ENCODE assay signal across 18 mouse cellular contexts in the genomic region with DNA sequence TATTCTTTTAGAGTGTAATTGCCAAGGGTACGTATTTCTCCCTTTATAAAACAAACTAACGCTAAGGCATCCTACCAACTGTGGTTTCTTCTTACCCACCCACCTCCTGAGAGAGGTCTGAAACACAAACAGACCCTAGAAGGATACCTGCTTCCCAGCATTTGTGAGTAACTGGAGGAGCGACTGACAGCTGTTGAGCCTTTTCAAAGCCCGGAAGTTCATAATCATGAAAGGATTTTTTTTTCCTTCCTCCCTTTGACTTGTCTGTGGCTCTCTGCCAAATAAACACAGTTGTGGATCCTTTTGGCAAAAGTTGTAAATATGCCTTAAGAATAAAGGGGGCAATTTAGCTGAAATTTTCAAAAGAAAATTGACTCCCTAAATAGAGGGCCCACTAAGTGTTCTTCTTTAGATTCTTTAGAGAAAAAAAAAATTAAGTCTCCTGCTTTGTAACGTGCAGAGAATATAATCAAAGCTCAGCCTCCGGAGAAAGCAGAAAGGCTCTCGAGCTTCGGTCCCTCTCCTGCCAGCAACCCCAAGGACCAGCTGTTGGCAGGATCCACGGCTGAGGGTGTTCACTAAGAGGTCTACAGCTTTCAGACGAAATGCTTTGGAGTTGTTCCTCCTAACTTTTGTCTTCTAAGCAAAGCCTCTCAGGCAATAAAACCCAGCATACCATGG.
DNase-seq lines count a peak whose midpoint lies in the region; ATAC-seq and TF ChIP-seq lines count a peak whose summit lies in the region.
"Had no signal": no experiment of that assay in that cellular context is flagged by ENCODE, and none has a peak within 500 bp of the region (broad histone marks: within the 10 kb centered on the region; RNA-seq: fewer than 3 reads in every experiment).

No protein-coding gene starts in this region.

- peak; percentile 5 for DNase-seq in adrenal gland, postnatal 14 days
- no peak for DNase-seq in adrenal gland, adult 2 months
- peak; percentile 2 to 5 for DNase-seq in heart, postnatal 10 days
- no peak for DNase-seq in heart, postnatal 36 days
- peak; percentile 77 for DNase-seq in lung, embryonic 14.5 days
- no peak for DNase-seq in lung, adult 18-20 months
- no peak for DNase-seq in spleen, postnatal 10 days (ENCODE audit: low spot score in 2 of 2)
- DNase-seq: adrenal gland, postnatal 36 days; cerebellum, adult 9-11 months; gastrocnemius, adult 2 months; kidney, adult 8-10 months; thymus, postnatal 25 days had no signal

- no peaks in the 10 kb centered on the region for H3K79me2 ChIP-seq in C2C12 (ENCODE audit: control insufficient read depth, insufficient read depth)

- intact Hi-C loops in heart, postnatal 10 days (cut with DNase I), result no loop called here
- intact Hi-C loops in heart, postnatal 36 days (cut with DNase I), result no loop called here

- 0 out of 2 replicates have a peak overlapping the region, but pooled peaks have one; percentile 44 for H3K27ac ChIP-seq in lung, embryonic 14.5 days (ENCODE audit: low read depth)
- H3K27ac ChIP-seq: gastrocnemius, adult 2 months; left cerebral cortex, adult 2 months; limb, embryonic 12.5 days; liver, embryonic 14.5 days; stomach, postnatal 0 days had no signal

- H3K4me2 ChIP-seq in lung, embryonic 14.5 days, result peak overlapping the region; percentile 28
- H3K4me2 ChIP-seq: limb, embryonic 12.5 days had no signal

- H3K79me3 ChIP-seq in C2C12 (ENCODE audit: low read depth), result no peaks in the 10 kb centered on the region

- H3K4me3 ChIP-seq in lung, embryonic 14.5 days (ENCODE audit: low read depth, low read length), result no peak overlapping the region
- H3K4me3 ChIP-seq in C2C12 (ENCODE audit: insufficient read depth, poor library complexity, severe bottlenecking), result no peak overlapping the region
- H3K4me3 ChIP-seq: gastrocnemius, adult 2 months; left cerebral cortex, adult 2 months; limb, embryonic 12.5 days had no signal

- no peak overlapping the region for H3K9ac ChIP-seq in lung, embryonic 14.5 days
- H3K9ac ChIP-seq: limb, embryonic 12.5 days; liver, embryonic 14.5 days had no signal

- H3K36me3 ChIP-seq in lung, embryonic 14.5 days (ENCODE audit: insufficient read depth), result no peaks in the 10 kb centered on the region
- H3K36me3 ChIP-seq in C2C12 (ENCODE audit: control insufficient read depth, insufficient read depth), result no peaks in the 10 kb centered on the region
- H3K36me3 ChIP-seq: limb, embryonic 12.5 days had no signal

- ATAC-seq in lung, embryonic 14.5 days (ENCODE audit: insufficient read depth), result peak; percentile 56; the same call in 1 of the 2 replicates

- H3K9me3 ChIP-seq in lung, embryonic 14.5 days (ENCODE audit: low read depth, low read length), result no peaks in the 10 kb centered on the region
- H3K9me3 ChIP-seq: limb, embryonic 12.5 days had no signal

- TF ChIP-seq CTCF in lung, embryonic 14.5 days (IDR thresholded peaks at IDR 0.05; ENCODE audit: low read depth), result no peak
- no peak for TF ChIP-seq CTCF in C2C12 (IDR thresholded peaks at IDR 0.05; ENCODE audit: control insufficient read depth, insufficient read depth, insufficient read length)

- H3K4me1 ChIP-seq in lung, embryonic 14.5 days (ENCODE audit: insufficient read depth), result peaks cover 4% of the 10 kb centered on the region; the same call in 1 of the 2 replicates
- H3K4me1 ChIP-seq: limb, embryonic 12.5 days; megakaryocyte, embryonic 14.5 days had no signal

- no peaks in the 10 kb centered on the region for H3K27me3 ChIP-seq in lung, embryonic 14.5 days (ENCODE audit: insufficient read depth, low read length)
- H3K27me3 ChIP-seq in C2C12 (ENCODE audit: control insufficient read depth, insufficient read depth, insufficient read length), result no peaks in the 10 kb centered on the region
- H3K27me3 ChIP-seq: limb, embryonic 12.5 days; megakaryocyte, embryonic 14.5 days had no signal

- 24% methylated on average over 10 of the region's 10 CpGs for WGBS in lung, embryonic 14.5 days

- H3ac ChIP-seq in C2C12 (ENCODE audit: control insufficient read depth, insufficient read length, low read depth), result no peak overlapping the region

TF ChIP-seq in C2C12, 6 proteins besides CTCF, POLR2A, EP300 and RAD21:
- peak; percentile 18 for TF ChIP-seq MYOD1 (IDR thresholded peaks at IDR 0.05; ENCODE audit: control insufficient read depth, insufficient read length, low read depth)
- TF ChIP-seq MYOG (IDR thresholded peaks at IDR 0.05; ENCODE audit: control insufficient read depth, extremely low read depth, insufficient read length), result no peak
TF ChIP-seq in C2C12: peak in this region for 1.

Comparison
In these comparisons a context has a peak if more than half of its experiments do, and no peak if none do; other contexts are left out.
1. DNase-seq: peak in adrenal gland, postnatal 14 days (single experiment), heart, postnatal 10 days (2 of 2) and lung, embryonic 14.5 days (single experiment); none in adrenal gland, adult 2 months (single experiment), heart, postnatal 36 days (0 of 2), lung, adult 18-20 months (0 of 2) and spleen, postnatal 10 days (0 of 2).